Mouse (Mus musculus): Measurements from ENCODE around the gene Kcnmb2. TPM values are rescaled to one million over a fixed set of nuclear protein-coding genes. Genes with fewer than 3 reads are reported as not detected.

Kcnmb2 gene
- polyA plus RNA-seq, 1 experiment = 0.07 TPM

- no peak overlapping the region for H3K27ac ChIP-seq (ENCODE audit: control insufficient read depth, insufficient read depth, low read length)
- no peak for TF ChIP-seq POLR2A (IDR thresholded peaks at IDR 0.05; ENCODE audit: control insufficient read depth, extremely low read depth, insufficient read depth, low read length, poor library complexity)
- TF ChIP-seq CTCF (IDR thresholded peaks at IDR 0.05; ENCODE audit: borderline replicate concordance, control insufficient read depth, extremely low read depth, insufficient read depth, low read length, poor library complexity) = no peak
- DNase-seq = no peak
- H3K27me3 ChIP-seq (ENCODE audit: control insufficient read depth, insufficient read depth, low read length) = no peaks in the 10 kb centered on the region
- 94% methylated on average over 5 of the region's 5 CpGs for WGBS
- no peak overlapping the region for H3K4me3 ChIP-seq (ENCODE audit: control insufficient read depth, insufficient read depth, low read length)
- H3K4me1 ChIP-seq (replicated peaks; ENCODE audit: control insufficient read depth, insufficient read depth, low read length) = no peaks in the 10 kb centered on the region
- no peaks in the 10 kb centered on the region for H3K36me3 ChIP-seq (ENCODE audit: control insufficient read depth, insufficient read depth, low read length)
Measured at GRCm38 (mm10) chr3:32119851-32120250, 217.5 kb downstream of the Kcnmb2 start.

GRCm38 (mm10) chr3:32121731-32122130 is 219.4 kb downstream of the Kcnmb2 start:
- Histone ChIP-seq H3K36me3 (ENCODE audit: control insufficient read depth, insufficient read depth, low read length) (no peaks in the 10 kb centered on the region), H3K27me3 (ENCODE audit: control insufficient read depth, insufficient read depth, low read length) (no peaks in the 10 kb centered on the region), H3K27ac (ENCODE audit: control insufficient read depth, insufficient read depth, low read length) (no peak overlapping the region), H3K4me3 (ENCODE audit: control insufficient read depth, insufficient read depth, low read length) (no peak overlapping the region), H3K4me1 (replicated peaks; ENCODE audit: control insufficient read depth, insufficient read depth, low read length) (no peaks in the 10 kb centered on the region)
- no peak for DNase-seq
- WGBS = 40% methylated on average over 3 of the region's 3 CpGs
- TF ChIP-seq POLR2A (IDR thresholded peaks at IDR 0.05; ENCODE audit: control insufficient read depth, extremely low read depth, insufficient read depth, low read length, poor library complexity) (no peak), CTCF (IDR thresholded peaks at IDR 0.05; ENCODE audit: borderline replicate concordance, control insufficient read depth, extremely low read depth, insufficient read depth, low read length, poor library complexity) (no peak)

GRCm38 (mm10) chr3:32125431-32125830 is 223.1 kb downstream of the Kcnmb2 start:
- H3K4me3 ChIP-seq (ENCODE audit: control insufficient read depth, insufficient read depth, low read length) = no peak overlapping the region
- TF ChIP-seq POLR2A (IDR thresholded peaks at IDR 0.05; ENCODE audit: control insufficient read depth, extremely low read depth, insufficient read depth, low read length, poor library complexity) (no peak), CTCF (IDR thresholded peaks at IDR 0.05; ENCODE audit: borderline replicate concordance, control insufficient read depth, extremely low read depth, insufficient read depth, low read length, poor library complexity) (no peak)
- H3K36me3 ChIP-seq (ENCODE audit: control insufficient read depth, insufficient read depth, low read length) = no peaks in the 10 kb centered on the region
- H3K27me3 ChIP-seq (ENCODE audit: control insufficient read depth, insufficient read depth, low read length) = no peaks in the 10 kb centered on the region
- 80% methylated on average over 4 of the region's 4 CpGs for WGBS
- no peak overlapping the region for H3K27ac ChIP-seq (ENCODE audit: control insufficient read depth, insufficient read depth, low read length)
- H3K4me1 ChIP-seq (replicated peaks; ENCODE audit: control insufficient read depth, insufficient read depth, low read length) = no peaks in the 10 kb centered on the region
- DNase-seq = no peak

- WGBS = 17% methylated on average over 5 of the region's 5 CpGs
- Histone ChIP-seq H3K4me3 (ENCODE audit: control insufficient read depth, insufficient read depth, low read length) (no peak overlapping the region), H3K27ac (ENCODE audit: control insufficient read depth, insufficient read depth, low read length) (no peak overlapping the region), H3K4me1 (replicated peaks; ENCODE audit: control insufficient read depth, insufficient read depth, low read length) (no peaks in the 10 kb centered on the region), H3K27me3 (ENCODE audit: control insufficient read depth, insufficient read depth, low read length) (no peaks in the 10 kb centered on the region), H3K36me3 (ENCODE audit: control insufficient read depth, insufficient read depth, low read length) (no peaks in the 10 kb centered on the region)
- DNase-seq = no peak
- no peak for TF ChIP-seq CTCF (IDR thresholded peaks at IDR 0.05; ENCODE audit: borderline replicate concordance, control insufficient read depth, extremely low read depth, insufficient read depth, low read length, poor library complexity)
- no peak for TF ChIP-seq POLR2A (IDR thresholded peaks at IDR 0.05; ENCODE audit: control insufficient read depth, extremely low read depth, insufficient read depth, low read length, poor library complexity)
Measured at GRCm38 (mm10) chr3:32128391-32128790, 226.1 kb downstream of the Kcnmb2 start.

GRCm38 (mm10) chr3:32130696-32131095 is 228.4 kb downstream of the Kcnmb2 start:
- Histone ChIP-seq H3K4me3 (ENCODE audit: control insufficient read depth, insufficient read depth, low read length) (no peak overlapping the region), H3K36me3 (ENCODE audit: control insufficient read depth, insufficient read depth, low read length) (no peaks in the 10 kb centered on the region), H3K27me3 (ENCODE audit: control insufficient read depth, insufficient read depth, low read length) (no peaks in the 10 kb centered on the region), H3K27ac (ENCODE audit: control insufficient read depth, insufficient read depth, low read length) (no peak overlapping the region), H3K4me1 (replicated peaks; ENCODE audit: control insufficient read depth, insufficient read depth, low read length) (no peaks in the 10 kb centered on the region)
- 60% methylated on average over 1 of the region's 1 CpGs for WGBS
- DNase-seq = no peak
- no peak for TF ChIP-seq CTCF (IDR thresholded peaks at IDR 0.05; ENCODE audit: borderline replicate concordance, control insufficient read depth, extremely low read depth, insufficient read depth, low read length, poor library complexity)
- no peak for TF ChIP-seq POLR2A (IDR thresholded peaks at IDR 0.05; ENCODE audit: control insufficient read depth, extremely low read depth, insufficient read depth, low read length, poor library complexity)

- Histone ChIP-seq H3K4me3 (ENCODE audit: control insufficient read depth, insufficient read depth, low read length) (no peak overlapping the region), H3K27ac (ENCODE audit: control insufficient read depth, insufficient read depth, low read length) (no peak overlapping the region), H3K4me1 (replicated peaks; ENCODE audit: control insufficient read depth, insufficient read depth, low read length) (no peaks in the 10 kb centered on the region), H3K36me3 (ENCODE audit: control insufficient read depth, insufficient read depth, low read length) (no peaks in the 10 kb centered on the region), H3K27me3 (ENCODE audit: control insufficient read depth, insufficient read depth, low read length) (no peaks in the 10 kb centered on the region)
- TF ChIP-seq CTCF (IDR thresholded peaks at IDR 0.05; ENCODE audit: borderline replicate concordance, control insufficient read depth, extremely low read depth, insufficient read depth, low read length, poor library complexity) (no peak), POLR2A (IDR thresholded peaks at IDR 0.05; ENCODE audit: control insufficient read depth, extremely low read depth, insufficient read depth, low read length, poor library complexity) (no peak)
- WGBS = 95% methylated on average over 3 of the region's 3 CpGs
- no peak for DNase-seq
Measured at GRCm38 (mm10) chr3:32132395-32133004, 230.2 kb downstream of the Kcnmb2 start.

GRCm38 (mm10) chr3:32144194-32144593 is 241.9 kb downstream of the Kcnmb2 start:
- Histone ChIP-seq H3K36me3 (ENCODE audit: control insufficient read depth, insufficient read depth, low read length) (no peaks in the 10 kb centered on the region), H3K4me3 (ENCODE audit: control insufficient read depth, insufficient read depth, low read length) (no peak overlapping the region), H3K4me1 (replicated peaks; ENCODE audit: control insufficient read depth, insufficient read depth, low read length) (no peaks in the 10 kb centered on the region), H3K27me3 (ENCODE audit: control insufficient read depth, insufficient read depth, low read length) (no peaks in the 10 kb centered on the region), H3K27ac (ENCODE audit: control insufficient read depth, insufficient read depth, low read length) (no peak overlapping the region)
- no peak for DNase-seq
- no peak for TF ChIP-seq CTCF (IDR thresholded peaks at IDR 0.05; ENCODE audit: borderline replicate concordance, control insufficient read depth, extremely low read depth, insufficient read depth, low read length, poor library complexity)
- no peak for TF ChIP-seq POLR2A (IDR thresholded peaks at IDR 0.05; ENCODE audit: control insufficient read depth, extremely low read depth, insufficient read depth, low read length, poor library complexity)
- WGBS = 91% methylated on average over 5 of the region's 5 CpGs
